Comparison of ENCODE assay signal across 27 mouse cellular contexts in genomic region chr15:97740283-97740732, GRCm38 (mm10). TPM values are rescaled to one million over a fixed set of nuclear protein-coding genes. Genes with fewer than 3 reads are reported as not detected.
DNase-seq lines count a peak whose midpoint lies in the region; ATAC-seq and TF ChIP-seq lines count a peak whose summit lies in the region.
"Had no signal": no experiment of that assay in that cellular context is flagged by ENCODE, and none has a peak within 500 bp of the region (broad histone marks: within the 10 kb centered on the region; RNA-seq: fewer than 3 reads in every experiment).

No protein-coding gene starts in this region.

- H3K27me3 ChIP-seq in spleen, adult 2 months (ENCODE audit: control insufficient read depth, insufficient read depth, low read length) = no peaks in the 10 kb centered on the region
- H3K27me3 ChIP-seq in intestine, embryonic 15.5 days (replicated peaks) = no peaks in the 10 kb centered on the region
- H3K27me3 ChIP-seq: forebrain, embryonic 13.5 days; heart, embryonic 13.5 days; Patski had no signal

- no peaks in the 10 kb centered on the region for H3K36me3 ChIP-seq in spleen, adult 2 months (ENCODE audit: control insufficient read depth, insufficient read depth, low read length)
- H3K36me3 ChIP-seq in intestine, embryonic 15.5 days = no peaks in the 10 kb centered on the region
- H3K36me3 ChIP-seq: forebrain, embryonic 10.5 days had no signal

- TF ChIP-seq CTCF in spleen, adult 2 months (IDR thresholded peaks at IDR 0.05; ENCODE audit: extremely low read depth, insufficient read depth, insufficient read length, insufficient replicate concordance) = no peak

- H3K9ac ChIP-seq in intestine, embryonic 15.5 days = no peak overlapping the region
- H3K9ac ChIP-seq: forebrain, embryonic 13.5 days; heart, embryonic 13.5 days; hindbrain, embryonic 14.5 days had no signal

- 46% methylated on average over 9 of the region's 9 CpGs for WGBS in spleen, adult 2 months
- 65% methylated on average over 9 of the region's 9 CpGs for WGBS in intestine, embryonic 15.5 days

- no peaks in the 10 kb centered on the region for H3K9me3 ChIP-seq in intestine, embryonic 15.5 days
- H3K9me3 ChIP-seq: forebrain, embryonic 10.5 days; forebrain, embryonic 13.5 days; G1E; heart, embryonic 10.5 days; heart, embryonic 13.5 days had no signal

- H3K4me2 ChIP-seq in intestine, embryonic 15.5 days (replicated peaks) = no peak overlapping the region
- H3K4me2 ChIP-seq: forebrain, embryonic 13.5 days; heart, embryonic 13.5 days; hindbrain, embryonic 14.5 days had no signal

- H3K27ac ChIP-seq in spleen, adult 2 months (ENCODE audit: insufficient read depth, low read length) = peak overlapping the region; percentile 36; the same call in 1 of the 2 replicates
- no peak overlapping the region for H3K27ac ChIP-seq in intestine, embryonic 15.5 days
- H3K27ac ChIP-seq: forebrain, embryonic 10.5 days; forebrain, embryonic 13.5 days; heart, adult 2 months; heart, embryonic 13.5 days; hindbrain, embryonic 14.5 days; hindbrain, postnatal 0 days had no signal

- ATAC-seq in CD4-positive, CD25-positive, alpha-beta regulatory T cell, adult 4 months = no peak
- ATAC-seq in intestine, embryonic 15.5 days = no peak
- ATAC-seq: forebrain, embryonic 13.5 days; forebrain, embryonic 16.5 days; hindbrain, postnatal 0 days; Patski had no signal

- no peak for TF ChIP-seq POLR2A in spleen, adult 2 months (IDR thresholded peaks at IDR 0.05; ENCODE audit: low read depth, low read length)

- H3K4me3 ChIP-seq in spleen, adult 2 months (ENCODE audit: extremely low read depth, insufficient read depth, insufficient read length) = no peak overlapping the region
- H3K4me3 ChIP-seq in intestine, embryonic 15.5 days (replicated peaks) = no peak overlapping the region
- H3K4me3 ChIP-seq: forebrain, embryonic 10.5 days; forebrain, embryonic 13.5 days; heart, adult 2 months; heart, embryonic 10.5 days; heart, embryonic 13.5 days had no signal

- peak; percentile 21 for DNase-seq in CD4-positive, CD25-positive, alpha-beta regulatory T cell, adult 2 months (ENCODE audit: low read depth, low spot score)
- no peak for DNase-seq in spleen, adult 2 months (ENCODE audit: low read depth in 1 of 2, low spot score in 2 of 2)
- DNase-seq in spleen, postnatal 36 days (ENCODE audit: low spot score in 2 of 2) = no peak
- peak; percentile 37 for DNase-seq in thymus, postnatal 14 days
- no peak for DNase-seq in thymus, postnatal 25 days
- DNase-seq: adrenal gland, postnatal 10 days; adrenal gland, postnatal 36 days; B cell, adult 2 months; cerebellum, adult 18-20 months; cerebellum, adult 9-10 months; cerebellum, postnatal 14 days; gastrocnemius, postnatal 25 days; heart, adult 2 months; heart, postnatal 14 days; heart, postnatal 4 days had no signal

- peaks cover 31% of the 10 kb centered on the region; the same call in 1 of the 2 replicates for H3K4me1 ChIP-seq in spleen, adult 2 months (ENCODE audit: control insufficient read depth, insufficient read depth, insufficient read length)
- 0 out of 2 replicates have a peak, but pooled peaks cover 5% of the 10 kb centered on the region for H3K4me1 ChIP-seq in intestine, embryonic 15.5 days (replicated peaks)

RNA-seq across cellular contexts. Expression of gene Endou, which starts 9.2 kb away (rescaled TPM):
- under 1 TPM in 1 of 2 experiments, not detected in 1; 0.22 TPM for polyA plus RNA-seq in CD4-positive, CD25-positive, alpha-beta regulatory T cell, adult 4 months (2017; shearing (Covaris generic))
- 3.0 and 4.1 TPM in 2 replicates for polyA plus RNA-seq in spleen, adult 2 months (2012; rRNA removed)
- 0.09 and 0.21 TPM in 2 replicates for polyA plus RNA-seq in intestine, embryonic 15.5 days (2015; fragmentation: Nextera tagmentation; extraction: Ambion mirVana)
- polyA plus RNA-seq: embryonic facial prominence, embryonic 11.5 days; G1E had no signal

RNA-seq across cellular contexts. Expression of gene Rapgef3, which starts 27.5 kb away (rescaled TPM):
- 1 to 10 TPM in 1 of 2 experiments, under 1 TPM in 1; 0.31 to 1.5 TPM for polyA plus RNA-seq in CD4-positive, CD25-positive, alpha-beta regulatory T cell, adult 4 months (2017; shearing (Covaris generic))
- polyA plus RNA-seq in spleen, adult 2 months (2012; rRNA removed) = 28.8 and 33.6 TPM in 2 replicates
- 6.9 and 7.8 TPM in 2 replicates for polyA plus RNA-seq in intestine, embryonic 15.5 days (2015; fragmentation: Nextera tagmentation; extraction: Ambion mirVana)

RNA-seq across cellular contexts. Expression of gene Rpap3, which starts 34.7 kb away (rescaled TPM):
- polyA plus RNA-seq in CD4-positive, CD25-positive, alpha-beta regulatory T cell, adult 4 months (2017; shearing (Covaris generic)) = 10 to 100 TPM; 25.7 to 31.8 TPM
- 2.0 and 2.1 TPM in 2 replicates for polyA plus RNA-seq in spleen, adult 2 months (2012; rRNA removed)
- polyA plus RNA-seq in intestine, embryonic 15.5 days (2015; fragmentation: Nextera tagmentation; extraction: Ambion mirVana) = 19.8 and 24.0 TPM in 2 replicates

RNA-seq across cellular contexts. Expression of gene Slc48a1, which starts 38.0 kb away (rescaled TPM):
- 10 to 100 TPM; 33.9 to 37.1 TPM for polyA plus RNA-seq in CD4-positive, CD25-positive, alpha-beta regulatory T cell, adult 4 months (2017; shearing (Covaris generic))
- 94.0 and 117 TPM in 2 replicates for polyA plus RNA-seq in spleen, adult 2 months (2012; rRNA removed)
- polyA plus RNA-seq in intestine, embryonic 15.5 days (2015; fragmentation: Nextera tagmentation; extraction: Ambion mirVana) = 23.9 and 25.1 TPM in 2 replicates

Comparison
In these comparisons a context has a peak if more than half of its experiments do, and no peak if none do; other contexts are left out.
1. DNase-seq: peak in CD4-positive, CD25-positive, alpha-beta regulatory T cell, adult 2 months (single experiment) and thymus, postnatal 14 days (single experiment); none in spleen, adult 2 months (0 of 2), spleen, postnatal 36 days (0 of 2) and thymus, postnatal 25 days (single experiment).